Mouse (Mus musculus) thymus, adult 2 months (tissue): ENCODE results near the gene Cib1.

Source experiments
- CTCF ChIP-seq: fragments of 200-500 bp; IDR thresholded peaks from 2 replicates; pipeline ENCODE4 v1.5.1; 2012; ENCODE audit warnings: mild to moderate bottlenecking, control low read depth, low read length, moderate library complexity, borderline replicate concordance; ENCODE audit not compliant: control insufficient read depth, poor library complexity, insufficient read depth; ENCODE audit errors: extremely low read depth
- POLR2A ChIP-seq: fragments of 200-500 bp; IDR thresholded peaks from 2 replicates; pipeline ENCODE4 v1.6.1; 2012; ENCODE audit warnings: mild to moderate bottlenecking, low read length, control low read depth, moderate library complexity; ENCODE audit not compliant: control insufficient read depth, poor library complexity, insufficient read depth; ENCODE audit errors: extremely low read depth

GRCm38 (mm10) chr7:80261372-80261990 is 28.9 kb upstream of the Cib1 start:
- no peak; the same call in 1 of the 2 replicates for TF ChIP-seq CTCF
- TF ChIP-seq POLR2A, result no peak; the same call in 1 of the 2 replicates
